Mouse (Mus musculus): Measurements from ENCODE around the gene Hmgcll1. TPM values are rescaled to one million over a fixed set of nuclear protein-coding genes. Genes with fewer than 3 reads are reported as not detected.
A peak's percentile ranks its signal among the peaks of the same experiment; 100 is the strongest.
"Not testable (repeated sequence)": the region's sequence is repeated elsewhere in the genome, so short reads cannot be mapped to it uniquely, and the experiment has no call there.

Gene Hmgcll1
- total and polyA plus RNA-seq, 3 experiments = 0.79 to 2.7 (median 1.9) TPM

GRCm38 (mm10) chr9:76060935-76061334, 46.3 kb downstream of the Hmgcll1 start:
- no peak for DNase-seq

GRCm38 (mm10) chr9:76061492-76061891, 46.8 kb downstream of the Hmgcll1 start:
- no peak for DNase-seq

- no peak for DNase-seq
These were observed 49.5 kb downstream of the Hmgcll1 start for GRCm38 (mm10) chr9:76064164-76064563.

GRCm38 (mm10) chr9:76091561-76091960, 76.9 kb downstream of the Hmgcll1 start:
- no peak for DNase-seq

GRCm38 (mm10) chr9:76097221-76097620, 82.6 kb downstream of the Hmgcll1 start:
- no peak for DNase-seq

GRCm38 (mm10) chr9:76099981-76100380, 85.3 kb downstream of the Hmgcll1 start:
- no peak for DNase-seq

GRCm38 (mm10) chr9:76104416-76104815, 89.8 kb downstream of the Hmgcll1 start:
- DNase-seq = not testable (repeated sequence)

- no peak for DNase-seq
These were observed 90.2 kb downstream of the Hmgcll1 start for GRCm38 (mm10) chr9:76104846-76105245.

- peak; percentile 50 for DNase-seq
These were observed 108.2 kb downstream of the Hmgcll1 start for GRCm38 (mm10) chr9:76122888-76123287.

- no peak for DNase-seq
These were observed 109.6 kb downstream of the Hmgcll1 start for GRCm38 (mm10) chr9:76124249-76124648.

- no peak for DNase-seq
These were observed 114.7 kb downstream of the Hmgcll1 start for GRCm38 (mm10) chr9:76129353-76129752.

- DNase-seq = no peak
These were observed 119.4 kb downstream of the Hmgcll1 start for GRCm38 (mm10) chr9:76134042-76134441.

GRCm38 (mm10) chr9:76138378-76139109, 123.9 kb downstream of the Hmgcll1 start:
- DNase-seq = no peak

- DNase-seq = no peak
These were observed 130.9 kb downstream of the Hmgcll1 start for GRCm38 (mm10) chr9:76145593-76145992.

- no peak for DNase-seq
These were observed 147.8 kb downstream of the Hmgcll1 start for GRCm38 (mm10) chr9:76162446-76162845.

- peak; percentile 6 for DNase-seq
These were observed 153.7 kb downstream of the Hmgcll1 start for GRCm38 (mm10) chr9:76168355-76168754.

GRCm38 (mm10) chr9:76172686-76173295, 158.1 kb downstream of the Hmgcll1 start:
- DNase-seq = no peak

GRCm38 (mm10) chr9:76179221-76179620, 164.6 kb downstream of the Hmgcll1 start:
- no peak for DNase-seq

Other genes starting within 250 kb of the Hmgcll1 start
- under 1 TPM; 0.58 to 0.83 TPM for gene Bmp5, start 239.5 kb upstream of the Hmgcll1 start, total RNA-seq (2021)
- 0.15 and 0.21 TPM in 2 replicates for gene Bmp5, start 239.5 kb upstream of the Hmgcll1 start, polyA plus RNA-seq (2012; rRNA removed)
- gene Gfral, start 198.8 kb downstream of the Hmgcll1 start, total RNA-seq (2021) = not detected
- gene Gfral, start 198.8 kb downstream of the Hmgcll1 start, polyA plus RNA-seq (2012; rRNA removed) = not detected in 2 replicates

Measured in adrenal gland, adult 2 months (tissue).